In the genomic region with DNA sequence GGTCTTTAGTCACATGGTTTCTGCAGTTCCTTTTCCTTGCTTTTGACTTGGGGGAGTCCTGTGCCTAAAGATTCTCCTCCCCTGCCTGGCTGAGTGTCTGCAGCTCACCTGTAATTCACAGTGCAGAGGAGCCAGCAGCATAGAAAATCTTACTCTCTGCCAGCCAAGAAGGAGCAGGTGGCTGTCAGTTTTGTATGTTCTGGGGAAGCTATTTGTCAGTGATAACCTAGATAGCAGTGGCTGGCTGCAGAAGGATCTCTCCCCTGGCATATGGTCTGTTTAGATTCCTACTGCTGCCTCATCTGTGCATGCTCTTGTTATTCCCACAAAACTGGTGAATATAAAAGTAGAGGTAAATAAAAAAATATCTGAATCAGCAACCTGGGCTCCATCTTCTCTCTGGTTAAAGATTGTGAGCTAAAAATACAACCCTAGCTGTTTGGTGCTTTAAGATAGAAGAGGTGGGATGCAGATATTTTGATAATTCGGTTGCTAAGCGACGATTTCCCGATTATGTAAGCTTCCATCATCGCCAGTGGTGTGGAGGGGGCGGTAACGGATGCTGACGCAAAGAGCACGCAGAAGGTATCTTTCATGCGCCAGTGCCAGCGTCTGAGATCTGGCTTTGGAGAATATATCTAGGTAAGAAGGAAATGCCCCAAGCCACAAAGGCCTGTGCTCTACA, we compare ENCODE assay signal across 14 mouse cellular contexts. TPM values are rescaled to one million over a fixed set of nuclear protein-coding genes. Genes with fewer than 3 reads are reported as not detected.
DNase-seq lines count a peak whose midpoint lies in the region; ATAC-seq and TF ChIP-seq lines count a peak whose summit lies in the region.
"Had no signal": no experiment of that assay in that cellular context is flagged by ENCODE, and none has a peak within 500 bp of the region (broad histone marks: within the 10 kb centered on the region; RNA-seq: fewer than 3 reads in every experiment).

No protein-coding gene starts in this region.

- H3K4me2 ChIP-seq in midbrain, embryonic 16.5 days (ENCODE audit: low read length), result no peak overlapping the region
- H3K4me2 ChIP-seq: embryonic facial prominence, embryonic 13.5 days; heart, embryonic 13.5 days; lung, embryonic 15.5 days had no signal

- peak; percentile 31; the same call in 1 of the 2 replicates for TF ChIP-seq POLR2A in cerebellum, adult 2 months (IDR thresholded peaks at IDR 0.05; ENCODE audit: borderline replicate concordance, insufficient read depth, low read length)
- no peak for TF ChIP-seq POLR2A in kidney, adult 2 months (IDR thresholded peaks at IDR 0.05; ENCODE audit: low read depth, low read length)

- no peak for TF ChIP-seq CTCF in cerebellum, adult 2 months (IDR thresholded peaks at IDR 0.05; ENCODE audit: borderline replicate concordance, insufficient read depth, low read depth, low read length)
- TF ChIP-seq CTCF in kidney, adult 2 months (conservative IDR thresholded peaks at IDR 0.05; ENCODE audit: insufficient read depth, insufficient read length, low read depth, low read length), result no peak

- H3K36me3 ChIP-seq in midbrain, embryonic 16.5 days (ENCODE audit: control insufficient read depth, insufficient read depth, low read length), result no peaks in the 10 kb centered on the region
- H3K36me3 ChIP-seq in kidney, adult 2 months (ENCODE audit: control insufficient read depth, insufficient read depth, low read length), result no peaks in the 10 kb centered on the region
- H3K36me3 ChIP-seq in embryonic facial prominence, embryonic 10.5 days (replicated peaks), result no peaks in the 10 kb centered on the region
- H3K36me3 ChIP-seq: embryonic facial prominence, embryonic 13.5 days; heart, embryonic 13.5 days; lung, embryonic 15.5 days had no signal

- peaks cover 13% of the 10 kb centered on the region; the same call in 1 of the 2 replicates for H3K4me1 ChIP-seq in cerebellum, adult 2 months (ENCODE audit: control insufficient read depth, insufficient read depth, low read length)
- 0 out of 2 replicates have a peak, but pooled peaks cover 5% of the 10 kb centered on the region for H3K4me1 ChIP-seq in midbrain, embryonic 16.5 days (ENCODE audit: control insufficient read depth, insufficient read depth, low read length)
- 0 out of 2 replicates have a peak, but pooled peaks cover 2% of the 10 kb centered on the region for H3K4me1 ChIP-seq in kidney, adult 2 months (ENCODE audit: control insufficient read depth, insufficient read depth, low read length)
- peaks cover 6% of the 10 kb centered on the region; the same call in 1 of the 2 replicates for H3K4me1 ChIP-seq in embryonic facial prominence, embryonic 10.5 days
- H3K4me1 ChIP-seq: heart, embryonic 13.5 days; lung, embryonic 15.5 days had no signal

- 8% methylated on average over 11 of the region's 11 CpGs for WGBS in cerebellum, adult 2 months
- WGBS in midbrain, embryonic 16.5 days, result 66% methylated on average over 11 of the region's 11 CpGs
- WGBS in kidney, adult 2 months, result 88% methylated on average over 11 of the region's 11 CpGs
- WGBS in embryonic facial prominence, embryonic 10.5 days, result 93% methylated on average over 11 of the region's 11 CpGs

- no peak for ATAC-seq in midbrain, embryonic 16.5 days

- DNase-seq in cerebellum, adult 2 months, result peak; percentile 81 to 91
- peak; percentile 76 to 81 for DNase-seq in cerebellum, postnatal 25 days
- peak; percentile 15 to 51 for DNase-seq in layer of hippocampus, postnatal 10 days (ENCODE audit: low spot score in 2 of 2)
- DNase-seq in kidney, adult 2 months, result no peak
- DNase-seq in ovary, adult 18-20 months (ENCODE audit: low spot score), result no peak
- DNase-seq in heart, adult 9 months (ENCODE audit: low spot score in 2 of 2), result no peak
- DNase-seq in embryonic facial prominence, embryonic 10.5 days (ENCODE audit: low spot score), result no peak
- DNase-seq: adrenal gland, postnatal 14 days; kidney, postnatal 25 days had no signal

- H3K27me3 ChIP-seq in cerebellum, adult 2 months (ENCODE audit: control insufficient read depth, insufficient read depth, low read length), result no peaks in the 10 kb centered on the region
- no peaks in the 10 kb centered on the region for H3K27me3 ChIP-seq in midbrain, embryonic 16.5 days (ENCODE audit: control insufficient read depth, insufficient read depth, low read depth, low read length)
- H3K27me3 ChIP-seq in kidney, adult 2 months (replicated peaks; ENCODE audit: control insufficient read depth, insufficient read depth, low read length), result no peaks in the 10 kb centered on the region
- no peaks in the 10 kb centered on the region for H3K27me3 ChIP-seq in embryonic facial prominence, embryonic 10.5 days (replicated peaks; ENCODE audit: low read depth, poor library complexity, severe bottlenecking)
- H3K27me3 ChIP-seq: embryonic facial prominence, embryonic 13.5 days; heart, embryonic 13.5 days; lung, embryonic 15.5 days had no signal

- peak overlapping the region; percentile 16 for H3K4me3 ChIP-seq in cerebellum, adult 2 months (replicated peaks; ENCODE audit: insufficient read depth, low read depth, low read length)
- no peak overlapping the region for H3K4me3 ChIP-seq in midbrain, embryonic 16.5 days (ENCODE audit: low read depth, low read length)
- H3K4me3 ChIP-seq in kidney, adult 2 months (ENCODE audit: insufficient read depth, low read depth, low read length), result no peak overlapping the region
- H3K4me3 ChIP-seq in embryonic facial prominence, embryonic 10.5 days, result no peak overlapping the region
- H3K4me3 ChIP-seq: embryonic facial prominence, embryonic 13.5 days; heart, embryonic 13.5 days; lung, embryonic 15.5 days had no signal

- H3K9me3 ChIP-seq in midbrain, embryonic 16.5 days (replicated peaks; ENCODE audit: control insufficient read depth, low read length, poor library complexity, severe bottlenecking), result no peaks in the 10 kb centered on the region
- H3K9me3 ChIP-seq in embryonic facial prominence, embryonic 10.5 days, result no peaks in the 10 kb centered on the region
- H3K9me3 ChIP-seq: embryonic facial prominence, embryonic 13.5 days; heart, embryonic 13.5 days; lung, embryonic 15.5 days had no signal

- H3K9ac ChIP-seq in midbrain, embryonic 16.5 days (ENCODE audit: low read depth, low read length), result no peak overlapping the region
- H3K9ac ChIP-seq: embryonic facial prominence, embryonic 13.5 days; heart, embryonic 13.5 days; lung, embryonic 15.5 days had no signal

- peak overlapping the region; percentile 99 for H3K27ac ChIP-seq in cerebellum, adult 2 months (ENCODE audit: insufficient read depth, low read length)
- H3K27ac ChIP-seq in midbrain, embryonic 16.5 days (ENCODE audit: low read length), result peak overlapping the region; percentile 6
- no peak overlapping the region for H3K27ac ChIP-seq in kidney, adult 2 months (ENCODE audit: insufficient read depth, low read depth, low read length)
- H3K27ac ChIP-seq in embryonic facial prominence, embryonic 10.5 days (replicated peaks), result no peak overlapping the region
- H3K27ac ChIP-seq: embryonic facial prominence, embryonic 13.5 days; heart, embryonic 13.5 days; lung, embryonic 15.5 days had no signal

RNA-seq across cellular contexts. Expression of a gene that starts 41.1 kb away (rescaled TPM):
- 18.2 and 19.9 TPM in 2 replicates for polyA plus RNA-seq in cerebellum, adult 2 months (2012; rRNA removed)
- 10 to 100 TPM; 42.5 to 43.8 TPM for total RNA-seq in layer of hippocampus, postnatal 10 days (2021)
- polyA plus RNA-seq in midbrain, embryonic 16.5 days (2015; fragmentation: Nextera tagmentation; extraction: Ambion mirVana), result 3.8 and 4.0 TPM in 2 replicates
- 1.5 and 1.7 TPM in 2 replicates for polyA plus RNA-seq in kidney, adult 2 months (2012; rRNA removed)
- polyA plus RNA-seq in embryonic facial prominence, embryonic 10.5 days (2016; fragmentation: Nextera tagmentation; extraction: Ambion mirVana), result 0.44 and 0.50 TPM in 2 replicates
- total RNA-seq: MEL had no signal

RNA-seq across cellular contexts. Expression of a gene that starts 58.9 kb away (rescaled TPM):
- polyA plus RNA-seq in cerebellum, adult 2 months (2012; rRNA removed), result 14.2 and 15.5 TPM in 2 replicates
- 10 to 100 TPM; 10.2 to 14.0 TPM for total RNA-seq in layer of hippocampus, postnatal 10 days (2021)
- polyA plus RNA-seq in midbrain, embryonic 16.5 days (2015; fragmentation: Nextera tagmentation; extraction: Ambion mirVana), result 1.5 and 1.6 TPM in 2 replicates
- polyA plus RNA-seq in kidney, adult 2 months (2012; rRNA removed), result 17.7 and 18.2 TPM in 2 replicates
- 1.7 and 1.8 TPM in 2 replicates for polyA plus RNA-seq in embryonic facial prominence, embryonic 10.5 days (2016; fragmentation: Nextera tagmentation; extraction: Ambion mirVana)
- total RNA-seq: MEL had no signal

Comparison
In these comparisons a context has a peak if more than half of its experiments do, and no peak if none do; other contexts are left out.
1. DNase-seq: peak in cerebellum, adult 2 months (2 of 2), cerebellum, postnatal 25 days (2 of 2) and layer of hippocampus, postnatal 10 days (2 of 2); none in kidney, adult 2 months (single experiment), ovary, adult 18-20 months (single experiment), heart, adult 9 months (0 of 2) and embryonic facial prominence, embryonic 10.5 days (single experiment).
2. H3K27ac ChIP-seq: peak in cerebellum, adult 2 months (single experiment) and midbrain, embryonic 16.5 days (single experiment); none in kidney, adult 2 months (single experiment) and embryonic facial prominence, embryonic 10.5 days (single experiment).